Mouse (Mus musculus) hindbrain, embryonic 14.5 days (tissue): ENCODE results near the gene Minpp1. TPM values are rescaled to one million over a fixed set of nuclear protein-coding genes. Genes with fewer than 3 reads are reported as not detected.

Experiments used
- ATAC-seq: fragments of 200-750 bp; cut with Nextera tagmentation; 2 replicates; pipeline ENCODE4 v1.8.0; 2017; ENCODE audit warnings: moderate number of reproducible peaks, mild to moderate bottlenecking, moderate TSS enrichment, moderate library complexity; ENCODE audit not compliant: low FRiP score
- DNase-seq: peaks from one replicate; pipeline ENCODE4 v3.0.0-alpha.2; 2015; ENCODE audit warnings: low spot score
- H3K27ac ChIP-seq: fragments of 300-500 bp; sonication (generic); 2 replicates; pipeline ENCODE4 v1.5.1; 2014; ENCODE audit warnings: mild to moderate bottlenecking, moderate library complexity
- H3K27me3 ChIP-seq: fragments of 300-500 bp; sonication (generic); 2 replicates; pipeline ENCODE4 v1.6.1; 2014; ENCODE audit warnings: mild to moderate bottlenecking, low read length, mixed read lengths; ENCODE audit not compliant: control insufficient read depth, insufficient read depth
- H3K36me3 ChIP-seq: fragments of 300-500 bp; sonication (generic); replicated peaks from 2 replicates; pipeline ENCODE4 v1.6.1; 2014; ENCODE audit not compliant: control insufficient read depth, insufficient read depth
- H3K4me1 ChIP-seq: fragments of 300-500 bp; sonication (generic); replicated peaks from 2 replicates; pipeline ENCODE4 v1.6.1; 2014; ENCODE audit warnings: antibody characterized with exemption, low read length, mixed read lengths; ENCODE audit not compliant: control insufficient read depth, insufficient read depth
- H3K4me2 ChIP-seq: fragments of 300-500 bp; sonication (generic); replicated peaks from 2 replicates; pipeline ENCODE4 v1.6.1; 2014; ENCODE audit warnings: mild to moderate bottlenecking, moderate library complexity
- H3K4me3 ChIP-seq: fragments of 300-500 bp; sonication (generic); replicated peaks from 2 replicates; pipeline ENCODE4 v1.5.1; 2014; ENCODE audit warnings: mild to moderate bottlenecking, low read length
- H3K9ac ChIP-seq: fragments of 300-500 bp; sonication (generic); 2 replicates; pipeline ENCODE4 v1.6.1; 2014
- H3K9me3 ChIP-seq: fragments of 300-500 bp; sonication (generic); 2 replicates; pipeline ENCODE4 v1.6.1; 2016; ENCODE audit warnings: low read length; ENCODE audit not compliant: control insufficient read depth
- WGBS: fragments of 180-500 bp; shearing (Covaris S2); extraction: QIAGEN DNeasy Blood & Tissue Kit; methylation state at CpG from one replicate; pipeline ENCODE4 v1.1.7; 2014; 5-methylcytosine and 5-hydroxymethylcytosine counted together
- polyA plus RNA-seq: library from polyadenylated mRNA; unstranded; fragments of >200 nt; fragmentation: Nextera tagmentation; extraction: Ambion mirVana; gene quantifications from 2 replicates; pipeline ENCODE4 v1.2.1, GENCODE M21; 2014

Minpp1 gene
- polyA plus RNA-seq, 1 experiment from 2014 or later: 60.6 TPM

DNA sequence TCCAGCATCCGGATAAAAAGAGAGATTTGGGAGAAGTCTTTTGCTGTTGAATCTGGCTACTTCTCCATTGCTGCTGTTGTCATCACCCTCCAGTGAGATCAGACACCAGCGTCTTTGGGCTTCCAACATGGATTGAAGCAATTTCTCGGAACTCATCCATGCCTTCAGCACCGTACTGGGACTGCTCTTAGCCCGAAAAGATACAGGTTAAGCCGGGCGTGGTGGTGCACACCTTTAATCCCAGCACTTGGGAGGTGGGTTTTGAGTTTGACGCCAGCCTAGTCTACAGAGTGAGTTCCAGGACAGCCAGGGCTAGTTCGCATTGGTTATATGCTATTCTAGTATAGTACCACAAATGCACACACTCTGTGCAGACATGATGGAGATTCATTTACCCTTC is 31.0 kb downstream of the Minpp1 start:
- no peaks in the 10 kb centered on the region for H3K27me3 ChIP-seq
- DNase-seq (no peak), ATAC-seq (no peak)
- no peaks in the 10 kb centered on the region for H3K4me1 ChIP-seq
- 96% methylated on average over 9 of the region's 9 CpGs for WGBS
- peaks cover 53% of the 10 kb centered on the region for H3K36me3 ChIP-seq
- no peak overlapping the region for H3K4me2 ChIP-seq
- no peak overlapping the region for H3K4me3 ChIP-seq
- 0 out of 2 replicates have a peak, but pooled peaks cover 6% of the 10 kb centered on the region for H3K9me3 ChIP-seq
- no peak overlapping the region for H3K9ac ChIP-seq
- no peak overlapping the region for H3K27ac ChIP-seq

DNA sequence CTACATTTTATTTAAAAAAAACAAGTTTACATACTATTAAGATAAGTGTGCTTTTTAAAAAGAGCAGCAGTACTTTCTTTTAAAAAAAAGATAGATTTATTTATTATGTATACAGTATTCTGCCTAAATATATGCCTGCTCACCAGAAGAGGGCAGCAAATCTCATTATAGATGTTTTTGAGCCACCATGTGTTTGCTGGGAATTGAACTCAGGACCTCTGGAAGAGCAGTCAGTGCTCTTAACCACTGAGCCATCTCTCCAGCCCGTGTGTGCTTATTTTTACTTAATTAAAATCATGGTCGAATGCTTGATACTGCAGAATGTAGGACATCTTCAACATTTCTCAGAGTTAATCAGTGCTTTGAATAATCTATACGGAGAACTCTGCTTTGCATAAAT is 35.9 kb downstream of the Minpp1 start:
- Histone ChIP-seq H3K27ac (no peak overlapping the region), H3K4me2 (no peak overlapping the region), H3K4me1 (no peaks in the 10 kb centered on the region), H3K9me3 (0 out of 2 replicates have a peak, but pooled peaks cover 3% of the 10 kb centered on the region), H3K9ac (no peak overlapping the region), H3K27me3 (no peaks in the 10 kb centered on the region), H3K4me3 (no peak overlapping the region), H3K36me3 (0 out of 2 replicates have a peak, but pooled peaks cover 8% of the 10 kb centered on the region)
- 89% methylated on average over 3 of the region's 3 CpGs for WGBS
- ATAC-seq (no peak), DNase-seq (no peak)

DNA sequence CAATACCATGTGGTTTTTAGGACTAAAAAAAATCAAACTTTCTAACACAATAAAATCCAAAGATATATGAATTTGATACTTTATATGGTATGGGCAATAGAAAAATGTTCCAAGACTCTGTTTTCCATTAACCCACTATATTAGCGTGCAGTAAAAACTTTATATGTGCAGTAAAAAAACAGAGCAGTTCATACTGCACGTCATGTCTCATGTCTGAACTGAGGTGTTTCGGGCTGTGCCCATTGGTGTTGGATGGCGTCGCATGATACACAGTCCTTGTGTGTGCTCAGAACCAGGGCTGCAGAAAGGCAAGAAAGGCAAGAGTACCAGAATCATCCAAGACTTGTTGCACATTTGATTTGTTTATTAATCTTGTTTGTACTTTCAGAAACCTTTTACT is 36.7 kb downstream of the Minpp1 start:
- 97% methylated on average over 5 of the region's 5 CpGs for WGBS
- Histone ChIP-seq H3K9me3 (0 out of 2 replicates have a peak, but pooled peaks cover 3% of the 10 kb centered on the region), H3K4me2 (no peak overlapping the region), H3K27ac (no peak overlapping the region), H3K9ac (no peak overlapping the region), H3K4me3 (no peak overlapping the region), H3K4me1 (no peaks in the 10 kb centered on the region), H3K27me3 (no peaks in the 10 kb centered on the region), H3K36me3 (0 out of 2 replicates have a peak, but pooled peaks cover under 1% of the 10 kb centered on the region)
- no peak for DNase-seq
- no peak for ATAC-seq

DNA sequence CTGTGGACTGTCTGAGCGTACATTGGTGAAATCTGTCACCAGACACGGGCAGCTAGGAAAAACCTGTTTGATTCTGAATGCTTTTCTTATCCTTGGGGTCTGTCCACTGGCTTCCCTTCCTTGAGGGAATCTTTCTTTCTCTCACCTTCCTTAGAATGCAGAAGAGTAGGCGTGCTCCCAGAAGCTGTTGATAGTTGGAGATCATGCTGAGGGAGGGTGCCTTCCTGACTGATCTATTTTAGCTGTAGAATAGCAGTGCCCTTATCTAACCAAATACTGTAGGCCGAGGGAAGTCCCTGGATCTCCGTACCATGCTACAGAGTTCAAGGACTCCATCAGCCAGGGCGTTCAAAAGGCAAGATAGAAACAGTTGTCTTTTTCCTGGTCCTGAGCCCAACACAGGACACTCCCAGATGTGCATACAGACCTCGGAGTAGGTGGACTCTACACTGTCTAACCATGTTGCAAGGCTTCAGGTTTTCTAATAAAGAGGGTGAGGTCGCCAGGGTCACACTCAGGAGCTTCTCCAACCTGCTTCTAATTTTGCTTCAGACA is 37.3 kb downstream of the Minpp1 start:
- Histone ChIP-seq H3K4me3 (no peak overlapping the region), H3K27ac (no peak overlapping the region), H3K27me3 (no peaks in the 10 kb centered on the region), H3K4me2 (no peak overlapping the region), H3K4me1 (no peaks in the 10 kb centered on the region), H3K9ac (no peak overlapping the region), H3K36me3 (no peaks in the 10 kb centered on the region), H3K9me3 (0 out of 2 replicates have a peak, but pooled peaks cover 3% of the 10 kb centered on the region)
- 90% methylated on average over 8 of the region's 8 CpGs for WGBS
- DNase-seq: no peak
- no peak for ATAC-seq

DNA sequence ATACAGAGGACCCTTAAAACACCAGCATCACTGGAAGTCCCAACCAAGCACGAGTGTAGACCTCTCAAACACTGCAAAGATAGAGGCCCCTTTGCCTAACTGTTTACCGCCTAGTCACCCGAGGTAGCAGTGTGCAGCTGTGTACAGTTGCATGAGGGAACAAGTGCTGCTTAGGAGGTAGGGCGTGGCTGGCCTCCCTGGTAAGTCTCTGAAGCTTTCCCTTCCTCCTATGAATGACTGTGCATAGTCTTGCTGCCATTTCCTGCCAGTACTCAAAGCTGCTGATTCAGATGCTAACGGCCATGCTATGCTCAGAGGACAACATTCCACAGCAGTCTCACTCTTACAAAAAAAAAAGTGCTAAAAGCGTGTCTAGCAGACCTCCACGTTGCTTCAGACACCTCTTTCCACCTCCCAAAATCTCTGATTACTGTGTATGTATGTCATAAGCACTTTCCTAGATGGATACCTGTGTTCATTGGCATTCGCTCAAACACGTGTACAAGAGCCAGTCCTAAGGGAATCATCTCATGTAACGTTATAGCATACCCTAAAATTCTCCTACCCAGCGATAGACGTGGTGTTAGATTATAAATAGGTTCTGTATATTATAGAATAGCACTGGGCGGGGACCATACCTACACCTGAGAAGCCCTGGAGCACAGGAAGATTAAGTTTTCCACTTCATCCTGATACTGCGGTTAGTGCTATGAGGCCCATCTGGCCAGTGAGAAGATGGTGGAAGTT is 38.4 kb downstream of the Minpp1 start:
- H3K27ac ChIP-seq: no peak overlapping the region
- H3K9ac ChIP-seq: no peak overlapping the region
- 84% methylated on average over 14 of the region's 14 CpGs for WGBS
- DNase-seq: no peak
- no peak overlapping the region for H3K4me2 ChIP-seq
- H3K4me1 ChIP-seq: no peaks in the 10 kb centered on the region
- no peaks in the 10 kb centered on the region for H3K36me3 ChIP-seq
- no peak for ATAC-seq
- no peaks in the 10 kb centered on the region for H3K27me3 ChIP-seq
- 0 out of 2 replicates have a peak, but pooled peaks cover 3% of the 10 kb centered on the region for H3K9me3 ChIP-seq
- no peak overlapping the region for H3K4me3 ChIP-seq

DNA sequence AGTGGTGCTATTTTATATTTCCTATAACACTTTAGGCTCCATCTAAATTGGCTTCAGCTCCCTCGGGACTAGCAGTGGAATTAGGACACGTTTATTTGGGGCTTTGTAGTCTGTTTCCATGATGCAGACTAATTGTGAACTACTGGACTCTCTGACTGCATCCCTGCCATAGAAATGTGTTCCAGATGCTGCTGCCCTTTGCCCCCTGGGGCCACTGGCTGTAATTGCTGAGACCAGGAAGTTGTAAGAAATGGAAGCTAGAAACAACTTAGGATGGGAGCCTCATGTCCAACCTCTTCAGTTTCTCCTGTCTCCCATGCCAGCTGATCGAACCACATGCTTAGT is 38.9 kb downstream of the Minpp1 start:
- ATAC-seq (no peak), DNase-seq (no peak)
- Histone ChIP-seq H3K4me2 (no peak overlapping the region), H3K27me3 (no peaks in the 10 kb centered on the region), H3K4me3 (no peak overlapping the region), H3K9me3 (0 out of 2 replicates have a peak, but pooled peaks cover 3% of the 10 kb centered on the region), H3K36me3 (no peaks in the 10 kb centered on the region), H3K27ac (no peak overlapping the region), H3K9ac (no peak overlapping the region), H3K4me1 (no peaks in the 10 kb centered on the region)
- 83% methylated on average over 3 of the region's 3 CpGs for WGBS

DNA sequence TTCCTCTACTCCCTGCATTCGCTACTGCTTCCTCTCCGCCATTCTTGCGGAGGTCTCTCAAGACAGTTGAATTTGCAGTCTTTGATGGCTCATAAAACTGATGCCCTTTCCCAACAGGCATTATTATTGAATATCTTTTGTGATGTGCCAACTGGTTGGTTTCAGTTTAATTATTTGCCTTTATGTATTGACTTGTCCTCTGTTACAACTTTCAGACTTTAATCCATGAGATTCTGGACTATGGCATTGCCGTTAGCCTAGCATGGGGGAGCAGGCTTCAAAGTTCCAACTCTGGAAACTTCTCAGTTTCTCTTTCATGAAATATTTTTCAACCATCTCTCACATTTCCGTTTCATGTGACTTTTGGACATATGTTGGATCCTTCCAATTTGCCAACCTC is 41.6 kb downstream of the Minpp1 start:
- no peaks in the 10 kb centered on the region for H3K27me3 ChIP-seq
- no peak overlapping the region for H3K4me3 ChIP-seq
- no peak for DNase-seq
- no peaks in the 10 kb centered on the region for H3K36me3 ChIP-seq
- ATAC-seq: no peak
- H3K4me1 ChIP-seq: no peaks in the 10 kb centered on the region
- no peak overlapping the region for H3K27ac ChIP-seq
- no peak overlapping the region for H3K4me2 ChIP-seq
- H3K9me3 ChIP-seq: no peaks in the 10 kb centered on the region
- WGBS: 94% methylated on average over 5 of the region's 5 CpGs
- no peak overlapping the region for H3K9ac ChIP-seq

DNA sequence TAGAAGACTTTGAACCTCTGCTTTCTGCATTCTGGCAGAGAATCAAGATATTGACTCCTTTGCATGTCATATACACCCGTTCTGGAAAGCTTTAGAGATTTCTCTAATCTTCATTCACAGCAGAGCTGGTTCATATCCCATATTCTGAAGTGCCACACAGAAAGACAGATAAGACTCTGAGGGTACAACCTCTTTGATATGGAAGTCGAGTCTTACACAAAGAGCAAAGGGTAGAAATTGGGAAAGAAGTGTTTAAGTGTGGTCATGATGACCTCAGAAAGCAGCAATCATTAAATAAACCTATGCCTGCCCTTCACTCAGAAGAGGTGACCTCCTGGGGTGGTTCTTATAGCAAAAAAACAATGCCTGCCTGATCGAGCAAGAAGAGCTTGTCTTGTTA is 43.2 kb downstream of the Minpp1 start:
- H3K27me3 ChIP-seq: no peaks in the 10 kb centered on the region
- H3K36me3 ChIP-seq: no peaks in the 10 kb centered on the region
- H3K4me1 ChIP-seq: no peaks in the 10 kb centered on the region
- H3K4me2 ChIP-seq: no peak overlapping the region
- ATAC-seq: no peak
- DNase-seq: no peak
- no peak overlapping the region for H3K27ac ChIP-seq
- H3K9ac ChIP-seq: no peak overlapping the region
- H3K4me3 ChIP-seq: no peak overlapping the region
- H3K9me3 ChIP-seq: no peaks in the 10 kb centered on the region
- WGBS: 74% methylated on average over 3 of the region's 3 CpGs

DNA sequence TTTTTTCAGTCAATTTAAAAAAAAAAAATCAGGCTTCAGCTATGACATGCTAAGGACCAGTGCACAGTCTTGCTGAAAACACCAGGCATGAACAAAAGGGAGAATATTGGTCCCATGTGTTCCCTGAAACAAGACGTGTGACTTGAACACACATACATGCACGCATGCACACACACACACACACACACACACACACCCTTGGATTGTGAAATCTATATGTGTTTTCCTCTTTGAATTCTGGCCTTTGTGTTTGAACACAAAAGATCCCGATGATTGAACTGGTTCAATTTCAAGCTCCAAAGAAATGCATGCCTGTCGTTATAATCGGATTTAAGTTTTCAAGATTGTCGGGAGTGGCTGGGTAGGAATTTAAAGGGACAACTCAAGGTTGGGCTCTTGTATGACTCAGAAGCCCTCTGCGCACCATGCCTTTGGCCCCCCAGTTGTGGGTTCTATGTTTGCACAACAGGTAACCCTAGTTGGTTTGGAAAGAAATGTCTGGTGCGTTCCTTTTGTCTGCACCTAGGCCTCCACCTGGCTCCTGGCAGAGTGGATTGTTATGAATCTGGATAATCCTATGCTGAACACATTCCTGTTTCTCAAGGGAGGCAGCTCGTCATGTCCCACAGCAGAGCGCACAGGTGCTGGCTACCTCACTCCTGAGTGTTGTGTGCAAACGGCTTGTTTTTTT is 43.8 kb downstream of the Minpp1 start:
- no peaks in the 10 kb centered on the region for H3K4me1 ChIP-seq
- H3K4me3 ChIP-seq: no peak overlapping the region
- no peak overlapping the region for H3K4me2 ChIP-seq
- H3K36me3 ChIP-seq: no peaks in the 10 kb centered on the region
- H3K9me3 ChIP-seq: no peaks in the 10 kb centered on the region
- 74% methylated on average over 11 of the region's 11 CpGs for WGBS
- H3K27ac ChIP-seq: no peak overlapping the region
- DNase-seq: no peak
- ATAC-seq: no peak
- H3K27me3 ChIP-seq: no peaks in the 10 kb centered on the region
- no peak overlapping the region for H3K9ac ChIP-seq
